Mouse (Mus musculus): Measurements from ENCODE around the gene Rprd1b. TPM values are rescaled to one million over a fixed set of nuclear protein-coding genes. Genes with fewer than 3 reads are reported as not detected.
A peak's percentile ranks its signal among the peaks of the same experiment; 100 is the strongest.

Gene Rprd1b
- total RNA-seq, 2 experiments from 2014 or later, result 26.1 to 33.0 TPM

GRCm38 (mm10) chr2:158122814-158123213, 94.5 kb downstream of the Rprd1b start:
- peak; percentile 89 to 90 for DNase-seq

- DNase-seq, result peak in 1 of 2 experiments; percentile 28
These were observed 98.9 kb downstream of the Rprd1b start for GRCm38 (mm10) chr2:158127245-158127644.

GRCm38 (mm10) chr2:158127872-158128271, 99.6 kb downstream of the Rprd1b start:
- peak in 1 of 2 experiments; percentile 72 for DNase-seq

- DNase-seq, result peak in 1 of 2 experiments; percentile 33
These were observed 100.3 kb downstream of the Rprd1b start for GRCm38 (mm10) chr2:158128461-158129130.

- no peak for DNase-seq
These were observed 101.2 kb downstream of the Rprd1b start for GRCm38 (mm10) chr2:158129291-158130002.

- peak; percentile 83 to 89 for DNase-seq
These were observed 102.2 kb downstream of the Rprd1b start for GRCm38 (mm10) chr2:158130391-158130986.

GRCm38 (mm10) chr2:158131197-158131835, 103.0 kb downstream of the Rprd1b start:
- DNase-seq, result no peak

- no peak for DNase-seq
These were observed 104.0 kb downstream of the Rprd1b start for GRCm38 (mm10) chr2:158132320-158132719.

- DNase-seq, result peak in 1 of 2 experiments; percentile 60
These were observed 104.8 kb downstream of the Rprd1b start for GRCm38 (mm10) chr2:158133050-158133449.

GRCm38 (mm10) chr2:158136205-158136604, 107.9 kb downstream of the Rprd1b start:
- DNase-seq, result peak; percentile 63 to 79

GRCm38 (mm10) chr2:158137771-158138170, 109.5 kb downstream of the Rprd1b start:
- no peak for DNase-seq

GRCm38 (mm10) chr2:158138778-158139177, 110.5 kb downstream of the Rprd1b start:
- DNase-seq, result no peak

- peak; percentile 86 to 93 for DNase-seq
These were observed 111.3 kb downstream of the Rprd1b start for GRCm38 (mm10) chr2:158139628-158140027.

GRCm38 (mm10) chr2:158140664-158141063, 112.4 kb downstream of the Rprd1b start:
- DNase-seq, result peak in 1 of 2 experiments; percentile 52

- peak; percentile 54 to 71 for DNase-seq
These were observed 113.0 kb downstream of the Rprd1b start for GRCm38 (mm10) chr2:158141271-158141670.

- DNase-seq, result peak; percentile 79 to 89
These were observed 113.6 kb downstream of the Rprd1b start for GRCm38 (mm10) chr2:158141690-158142440.

GRCm38 (mm10) chr2:158142981-158143380, 114.7 kb downstream of the Rprd1b start:
- no peak for DNase-seq

- DNase-seq, result peak in 1 of 2 experiments; percentile 42
These were observed 115.5 kb downstream of the Rprd1b start for GRCm38 (mm10) chr2:158143816-158144215.

- DNase-seq, result peak in 1 of 2 experiments; percentile 38
These were observed 116.0 kb downstream of the Rprd1b start for GRCm38 (mm10) chr2:158144263-158144662.

- peak in 1 of 2 experiments; percentile 59 for DNase-seq
These were observed 116.6 kb downstream of the Rprd1b start for GRCm38 (mm10) chr2:158144750-158145527.
